Mouse (Mus musculus) bone marrow macrophage, adult 2 months (primary cell): ENCODE data around the gene Enpp7. TPM values are rescaled to one million over a fixed set of nuclear protein-coding genes. Genes with fewer than 3 reads are reported as not detected.

Experiments used
- H3K27ac ChIP-seq: 2 replicates; pipeline ENCODE4 v1.5.1; 2012; ENCODE audit warnings: low read depth, low read length; ENCODE audit not compliant: insufficient read depth
- H3K4me1 ChIP-seq: 2 replicates; pipeline ENCODE4 v1.6.1; 2012; ENCODE audit warnings: low read length; ENCODE audit not compliant: control insufficient read depth, insufficient read depth
- H3K4me3 ChIP-seq: 2 replicates; pipeline ENCODE4 v1.5.1; 2012; ENCODE audit warnings: mild to moderate bottlenecking, low read length, moderate library complexity; ENCODE audit not compliant: insufficient read depth
- CTCF ChIP-seq: IDR thresholded peaks from 2 replicates; pipeline ENCODE4 v1.5.1; 2012; ENCODE audit warnings: low read depth, mild to moderate bottlenecking, low read length, moderate library complexity
- POLR2A ChIP-seq: IDR thresholded peaks from 2 replicates; pipeline ENCODE4 v1.6.1; 2012; ENCODE audit warnings: mild to moderate bottlenecking, low read depth, low read length, borderline replicate concordance
- polyA plus RNA-seq: library from polyadenylated mRNA; stranded (reverse); fragments of >200 nt; gene quantifications from 2 replicates; pipeline ENCODE4 v1.2.4, GENCODE M21; 2012; ENCODE audit not compliant: missing spikeins, insufficient read depth, insufficient read length

The Enpp7 gene
- polyA plus RNA-seq, 1 experiment, result not detected

DNA sequence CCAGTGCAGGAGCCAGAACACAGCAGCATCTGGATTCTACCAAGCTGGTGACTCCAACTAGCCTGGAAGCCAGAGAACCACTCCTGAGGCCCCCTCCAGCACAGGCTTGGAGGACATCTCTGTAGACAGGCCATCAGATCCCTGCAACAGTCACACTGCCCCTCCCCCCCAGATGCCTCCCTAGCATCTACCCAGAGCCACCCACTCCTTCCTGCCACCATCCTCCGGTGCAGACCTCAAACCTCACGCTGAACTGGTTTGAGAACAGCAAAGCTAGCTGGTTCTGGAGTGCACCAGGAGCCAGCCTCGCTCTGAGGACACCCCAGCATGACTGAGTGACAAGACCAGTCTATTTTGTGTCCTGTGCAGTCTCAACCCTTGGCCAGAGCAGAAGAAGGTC, 4.8 kb downstream of the Enpp7 start:
- H3K4me3 ChIP-seq, result no peak overlapping the region
- no peak overlapping the region for H3K27ac ChIP-seq
- H3K4me1 ChIP-seq, result no peaks in the 10 kb centered on the region
- TF ChIP-seq POLR2A (no peak), CTCF (no peak)

DNA sequence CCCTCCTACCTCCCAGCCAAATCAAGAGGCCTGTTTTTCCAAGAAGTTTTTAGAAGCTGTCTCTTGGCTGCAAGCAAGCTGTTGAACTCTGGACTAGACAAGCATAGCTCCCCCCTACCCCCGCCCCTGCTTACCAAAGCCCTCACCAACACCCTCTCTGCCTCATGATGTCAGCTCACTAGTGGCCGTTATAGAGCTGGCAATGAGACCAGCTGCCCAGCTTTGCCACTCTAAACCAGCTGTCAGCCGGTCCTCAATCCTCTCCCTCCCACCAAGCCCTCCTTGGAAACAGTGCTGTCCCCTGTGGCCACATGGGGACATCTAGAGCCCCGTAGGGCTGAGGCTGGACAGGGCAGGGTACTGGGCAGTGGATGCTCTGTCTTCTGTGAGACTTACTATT, 7.5 kb downstream of the Enpp7 start:
- Histone ChIP-seq H3K4me3 (no peak overlapping the region), H3K4me1 (no peaks in the 10 kb centered on the region), H3K27ac (no peak overlapping the region)
- no peak for TF ChIP-seq CTCF
- no peak for TF ChIP-seq POLR2A

- Histone ChIP-seq H3K27ac (no peak overlapping the region), H3K4me1 (no peaks in the 10 kb centered on the region), H3K4me3 (no peak overlapping the region)
- TF ChIP-seq POLR2A (no peak), CTCF (no peak)
Observed at GRCm38 (mm10) chr11:118997182-118997581, 9.2 kb downstream of the Enpp7 start.

DNA sequence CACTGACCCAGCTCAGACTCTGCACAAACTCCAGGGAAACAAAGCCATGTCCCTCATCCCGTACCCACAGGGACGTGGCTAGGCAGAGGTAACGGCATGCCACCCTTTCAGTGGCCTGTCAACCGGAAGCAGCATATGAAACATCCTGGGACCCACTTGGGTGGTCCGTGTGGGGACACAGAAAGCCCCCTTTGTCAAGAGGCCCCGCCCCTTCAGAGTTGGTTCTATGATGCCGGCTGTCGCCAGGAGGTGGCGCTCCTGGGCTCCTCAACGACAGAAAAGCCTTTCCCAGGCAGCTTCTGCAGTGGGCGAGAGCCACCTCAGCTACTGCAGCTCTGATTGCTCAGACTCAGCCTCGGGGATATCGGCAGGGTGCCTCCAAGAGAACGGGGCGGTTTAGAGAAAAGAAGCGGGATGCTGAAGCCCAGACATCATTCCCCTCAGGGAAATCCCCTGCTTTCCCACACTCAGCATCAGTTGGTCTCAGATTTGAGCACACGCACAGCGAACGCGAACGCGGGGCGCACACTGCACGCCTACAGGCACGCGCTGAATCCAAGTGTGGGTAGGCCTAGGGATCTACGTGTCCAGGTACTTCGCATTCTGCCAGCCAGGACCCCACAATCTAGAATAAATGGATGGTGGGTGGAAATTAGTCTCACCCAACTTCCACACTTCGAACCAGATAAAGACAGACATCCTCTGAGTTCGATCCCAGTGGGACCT, 10.7 kb downstream of the Enpp7 start:
- no peak overlapping the region for H3K4me3 ChIP-seq
- peak; percentile 68 for TF ChIP-seq CTCF
- no peak for TF ChIP-seq POLR2A
- H3K4me1 ChIP-seq, result no peaks in the 10 kb centered on the region
- H3K27ac ChIP-seq, result no peak overlapping the region

DNA sequence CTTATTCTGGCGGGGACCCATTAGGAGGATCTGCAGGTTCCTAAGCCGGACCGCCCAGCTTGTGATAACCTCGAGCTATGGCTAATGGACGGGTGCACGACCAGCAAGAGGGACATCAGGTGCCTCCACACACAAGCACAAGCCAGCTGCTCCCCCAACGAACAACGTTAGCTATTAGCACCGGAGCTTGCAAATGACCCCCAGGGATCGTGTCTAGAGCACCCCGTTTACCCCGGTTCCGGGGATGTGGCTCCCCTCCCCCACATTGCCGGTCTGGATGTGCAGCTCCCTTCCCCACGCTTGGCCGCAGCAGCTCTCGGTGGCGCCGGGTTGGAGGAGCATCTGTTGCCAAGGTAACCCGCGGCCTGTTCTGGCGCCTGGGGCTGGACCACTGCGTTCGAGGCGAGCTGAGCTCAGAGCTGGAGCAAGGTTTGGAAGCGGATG, 11.4 kb downstream of the Enpp7 start:
- Histone ChIP-seq H3K4me1 (no peaks in the 10 kb centered on the region), H3K27ac (no peak overlapping the region), H3K4me3 (no peak overlapping the region)
- TF ChIP-seq POLR2A (no peak), CTCF (no peak)

- no peak for TF ChIP-seq POLR2A
- TF ChIP-seq CTCF, result no peak
- Histone ChIP-seq H3K4me3 (no peak overlapping the region), H3K4me1 (no peaks in the 10 kb centered on the region), H3K27ac (no peak overlapping the region)
Observed at GRCm38 (mm10) chr11:119000877-119001276, 12.9 kb downstream of the Enpp7 start.

- H3K27ac ChIP-seq, result no peak overlapping the region
- no peaks in the 10 kb centered on the region for H3K4me1 ChIP-seq
- no peak overlapping the region for H3K4me3 ChIP-seq
- TF ChIP-seq POLR2A (no peak), CTCF (no peak)
Observed at GRCm38 (mm10) chr11:119001493-119002128, 13.6 kb downstream of the Enpp7 start.

GRCm38 (mm10) chr11:119005547-119006275, 17.7 kb downstream of the Enpp7 start:
- TF ChIP-seq CTCF (no peak), POLR2A (no peak)
- Histone ChIP-seq H3K27ac (no peak overlapping the region), H3K4me1 (no peaks in the 10 kb centered on the region), H3K4me3 (no peak overlapping the region)

- TF ChIP-seq CTCF (0 out of 2 replicates have a peak, but pooled peaks have one; percentile 18), POLR2A (no peak)
- no peak overlapping the region for H3K4me3 ChIP-seq
- no peaks in the 10 kb centered on the region for H3K4me1 ChIP-seq
- H3K27ac ChIP-seq, result no peak overlapping the region
Observed at GRCm38 (mm10) chr11:119006462-119006861, 18.5 kb downstream of the Enpp7 start.
